Mouse (Mus musculus): ENCODE measurements around the gene Pde6d. TPM values are rescaled to one million over a fixed set of nuclear protein-coding genes. Genes with fewer than 3 reads are reported as not detected.

The Pde6d gene
- polyA plus RNA-seq (2012), result 6.6 and 8.1 TPM in 2 replicates

- peak within 1 kb of the TSS; percentile 97 for H3K4me3 ChIP-seq (replicated peaks)
Observed at GRCm38 (mm10) chr1:86582451-86583096, at the start of gene Pde6d, which contains the start of gene Cops7b. Gene Pde6d, minus strand, starts transcription at chr1:86582629. Gene Cops7b, plus strand, starts transcription at chr1:86582904.

GRCm38 (mm10) chr1:86630527-86630926 is 48.1 kb upstream of the Pde6d start:
- Histone ChIP-seq H3K36me3 (ENCODE audit: control insufficient read depth) (no peaks in the 10 kb centered on the region), H3K4me1 (ENCODE audit: control insufficient read depth) (no peaks in the 10 kb centered on the region), H3K9me3 (ENCODE audit: control insufficient read depth, low read length) (no peaks in the 10 kb centered on the region), H3K4me3 (replicated peaks) (no peak overlapping the region), H3K27me3 (ENCODE audit: control insufficient read depth) (no peaks in the 10 kb centered on the region)
- TF ChIP-seq GATA1 (IDR thresholded peaks at IDR 0.05; ENCODE audit: low read length) (no peak), TAL1 (IDR thresholded peaks at IDR 0.05; ENCODE audit: low read length) (no peak)

More at GRCm38 (mm10) chr1:86582451-86583096, at the start of gene Pde6d, which contains the start of gene Cops7b:
- Histone ChIP-seq H3K9me3 (ENCODE audit: control insufficient read depth, low read length) (no peaks in the 10 kb centered on the region), H3K36me3 (ENCODE audit: control insufficient read depth) (peaks cover 4% of the 10 kb centered on the region), H3K27me3 (ENCODE audit: control insufficient read depth) (no peaks in the 10 kb centered on the region), H3K4me1 (ENCODE audit: control insufficient read depth) (peaks cover 45% of the 10 kb centered on the region)
- TF ChIP-seq TAL1 (IDR thresholded peaks at IDR 0.05; ENCODE audit: low read length), result no peak
- no peak for TF ChIP-seq GATA1 (IDR thresholded peaks at IDR 0.05; ENCODE audit: low read length)

- H3K9me3 ChIP-seq (ENCODE audit: control insufficient read depth, low read length), result no peaks in the 10 kb centered on the region
- no peaks in the 10 kb centered on the region for H3K36me3 ChIP-seq (ENCODE audit: control insufficient read depth)
- H3K4me1 ChIP-seq (ENCODE audit: control insufficient read depth), result no peaks in the 10 kb centered on the region
- no peaks in the 10 kb centered on the region for H3K27me3 ChIP-seq (ENCODE audit: control insufficient read depth)
- H3K4me3 ChIP-seq (replicated peaks), result no peak overlapping the region
- TF ChIP-seq GATA1 (IDR thresholded peaks at IDR 0.05; ENCODE audit: low read length), result no peak
- TF ChIP-seq TAL1 (IDR thresholded peaks at IDR 0.05; ENCODE audit: low read length), result no peak
Observed at GRCm38 (mm10) chr1:86629936-86630335, 47.5 kb upstream of the Pde6d start.

GRCm38 (mm10) chr1:86628270-86628669 is 45.8 kb upstream of the Pde6d start:
- Histone ChIP-seq H3K36me3 (ENCODE audit: control insufficient read depth) (no peaks in the 10 kb centered on the region), H3K4me3 (replicated peaks) (no peak overlapping the region), H3K27me3 (ENCODE audit: control insufficient read depth) (no peaks in the 10 kb centered on the region), H3K9me3 (ENCODE audit: control insufficient read depth, low read length) (no peaks in the 10 kb centered on the region), H3K4me1 (ENCODE audit: control insufficient read depth) (no peaks in the 10 kb centered on the region)
- TF ChIP-seq GATA1 (IDR thresholded peaks at IDR 0.05; ENCODE audit: low read length), result no peak
- no peak for TF ChIP-seq TAL1 (IDR thresholded peaks at IDR 0.05; ENCODE audit: low read length)

- no peaks in the 10 kb centered on the region for H3K9me3 ChIP-seq (ENCODE audit: control insufficient read depth, low read length)
- TF ChIP-seq TAL1 (IDR thresholded peaks at IDR 0.05; ENCODE audit: low read length) (no peak), GATA1 (IDR thresholded peaks at IDR 0.05; ENCODE audit: low read length) (no peak)
- H3K27me3 ChIP-seq (ENCODE audit: control insufficient read depth), result no peaks in the 10 kb centered on the region
- no peak overlapping the region for H3K4me3 ChIP-seq (replicated peaks)
- no peaks in the 10 kb centered on the region for H3K4me1 ChIP-seq (ENCODE audit: control insufficient read depth)
- H3K36me3 ChIP-seq (ENCODE audit: control insufficient read depth), result no peaks in the 10 kb centered on the region
Observed at GRCm38 (mm10) chr1:86623001-86624000, 40.9 kb upstream of the Pde6d start.

GRCm38 (mm10) chr1:86622296-86622695 is 39.9 kb upstream of the Pde6d start:
- no peak overlapping the region for H3K4me3 ChIP-seq (replicated peaks)
- TF ChIP-seq GATA1 (IDR thresholded peaks at IDR 0.05; ENCODE audit: low read length) (no peak), TAL1 (IDR thresholded peaks at IDR 0.05; ENCODE audit: low read length) (no peak)
- H3K36me3 ChIP-seq (ENCODE audit: control insufficient read depth), result no peaks in the 10 kb centered on the region
- H3K27me3 ChIP-seq (ENCODE audit: control insufficient read depth), result no peaks in the 10 kb centered on the region
- H3K9me3 ChIP-seq (ENCODE audit: control insufficient read depth, low read length), result no peaks in the 10 kb centered on the region
- no peaks in the 10 kb centered on the region for H3K4me1 ChIP-seq (ENCODE audit: control insufficient read depth)

GRCm38 (mm10) chr1:86618454-86619125 is 36.2 kb upstream of the Pde6d start:
- no peaks in the 10 kb centered on the region for H3K9me3 ChIP-seq (ENCODE audit: control insufficient read depth, low read length)
- H3K36me3 ChIP-seq (ENCODE audit: control insufficient read depth), result no peaks in the 10 kb centered on the region
- no peak overlapping the region for H3K4me3 ChIP-seq (replicated peaks)
- H3K4me1 ChIP-seq (ENCODE audit: control insufficient read depth), result no peaks in the 10 kb centered on the region
- H3K27me3 ChIP-seq (ENCODE audit: control insufficient read depth), result no peaks in the 10 kb centered on the region
- TF ChIP-seq TAL1 (IDR thresholded peaks at IDR 0.05; ENCODE audit: low read length) (no peak), GATA1 (IDR thresholded peaks at IDR 0.05; ENCODE audit: low read length) (no peak)

- H3K36me3 ChIP-seq (ENCODE audit: control insufficient read depth), result no peaks in the 10 kb centered on the region; the same call in 1 of the 2 replicates
- no peaks in the 10 kb centered on the region for H3K9me3 ChIP-seq (ENCODE audit: control insufficient read depth, low read length)
- no peak overlapping the region for H3K4me3 ChIP-seq (replicated peaks)
- no peaks in the 10 kb centered on the region for H3K27me3 ChIP-seq (ENCODE audit: control insufficient read depth)
- H3K4me1 ChIP-seq (ENCODE audit: control insufficient read depth), result no peaks in the 10 kb centered on the region; the same call in 1 of the 2 replicates
- TF ChIP-seq TAL1 (IDR thresholded peaks at IDR 0.05; ENCODE audit: low read length) (no peak), GATA1 (IDR thresholded peaks at IDR 0.05; ENCODE audit: low read length) (no peak)
Observed at GRCm38 (mm10) chr1:86614269-86614668, 31.8 kb upstream of the Pde6d start.

All from erythroblast, embryonic 14.5 days (primary cell).